Mouse (Mus musculus) stomach, embryonic 14.5 days (tissue): ENCODE results near the gene Ntsr2. TPM values are rescaled to one million over a fixed set of nuclear protein-coding genes. Genes with fewer than 3 reads are reported as not detected.

Experiments
- ATAC-seq: fragments of 200-750 bp; cut with Nextera tagmentation; 2 replicates; pipeline ENCODE4 v1.8.0; 2017; ENCODE audit warnings: low read depth, moderate TSS enrichment; ENCODE audit not compliant: insufficient number of reproducible peaks, insufficient read depth, low FRiP score
- H3K27ac ChIP-seq: fragments of 300-500 bp; sonication (generic); 2 replicates; pipeline ENCODE4 v1.5.1; 2014; ENCODE audit warnings: mild to moderate bottlenecking, low read length, moderate library complexity, mixed read lengths
- H3K27me3 ChIP-seq: fragments of 300-500 bp; sonication (generic); 2 replicates; pipeline ENCODE4 v1.6.1; 2014; ENCODE audit warnings: low read length, control low read depth, mixed read lengths; ENCODE audit not compliant: control insufficient read depth, insufficient read depth
- H3K36me3 ChIP-seq: fragments of 300-500 bp; sonication (generic); 2 replicates; pipeline ENCODE4 v1.6.1; 2014; ENCODE audit warnings: mild to moderate bottlenecking, control low read depth, low read length, moderate library complexity, mixed read lengths; ENCODE audit not compliant: control insufficient read depth, insufficient read depth
- H3K4me1 ChIP-seq: fragments of 300-500 bp; sonication (generic); 2 replicates; pipeline ENCODE4 v1.6.1; 2014; ENCODE audit warnings: low read length, control low read depth, mixed read lengths; ENCODE audit not compliant: control insufficient read depth, insufficient read depth
- H3K4me2 ChIP-seq: fragments of 300-500 bp; sonication (generic); replicated peaks from 2 replicates; pipeline ENCODE4 v1.6.1; 2014; ENCODE audit warnings: low read depth, low read length, control low read depth
- H3K4me3 ChIP-seq: fragments of 300-500 bp; sonication (generic); 2 replicates; pipeline ENCODE4 v1.5.1; 2014; ENCODE audit warnings: low read depth, low read length, control low read depth
- H3K9ac ChIP-seq: fragments of 300-500 bp; sonication (generic); replicated peaks from 2 replicates; pipeline ENCODE4 v1.6.1; 2014; ENCODE audit warnings: low read depth, mild to moderate bottlenecking, control low read depth, low read length, moderate library complexity, mixed read lengths
- H3K9me3 ChIP-seq: fragments of 300-500 bp; sonication (generic); 2 replicates; pipeline ENCODE4 v1.6.1; 2016; ENCODE audit warnings: low read depth, low read length, control low read depth; ENCODE audit not compliant: control insufficient read depth
- WGBS: fragments of 180-500 bp; shearing (Covaris S2); extraction: QIAGEN DNeasy Blood & Tissue Kit; methylation state at CpG from one replicate; pipeline ENCODE4 v1.1.7; 2014; 5-methylcytosine and 5-hydroxymethylcytosine counted together
- polyA plus RNA-seq: library from polyadenylated mRNA; unstranded; fragments of >200 nt; fragmentation: Nextera tagmentation; extraction: Ambion mirVana; gene quantifications from 2 replicates; pipeline ENCODE4 v1.2.1, GENCODE M21; 2014

Ntsr2 gene
- polyA plus RNA-seq, 1 experiment from 2014 or later = not detected

- no peak overlapping the region for H3K27ac ChIP-seq
- no peak overlapping the region for H3K4me3 ChIP-seq
- no peaks in the 10 kb centered on the region for H3K9me3 ChIP-seq
- WGBS = 68% methylated on average over 5 of the region's 5 CpGs
- H3K36me3 ChIP-seq = no peaks in the 10 kb centered on the region
- ATAC-seq = no peak
- no peak overlapping the region for H3K4me2 ChIP-seq
- no peak overlapping the region for H3K9ac ChIP-seq
- H3K4me1 ChIP-seq = no peaks in the 10 kb centered on the region
- H3K27me3 ChIP-seq = no peaks in the 10 kb centered on the region
Observed at GRCm38 (mm10) chr12:16642000-16642399, 11.2 kb upstream of the Ntsr2 start.

GRCm38 (mm10) chr12:16643508-16644345 lies 9.5 kb upstream of the Ntsr2 start:
- no peak overlapping the region for H3K4me3 ChIP-seq
- no peak for ATAC-seq
- no peak overlapping the region for H3K4me2 ChIP-seq
- no peak overlapping the region for H3K9ac ChIP-seq
- H3K9me3 ChIP-seq = no peaks in the 10 kb centered on the region
- H3K4me1 ChIP-seq = no peaks in the 10 kb centered on the region
- no peak overlapping the region for H3K27ac ChIP-seq
- H3K27me3 ChIP-seq = no peaks in the 10 kb centered on the region
- WGBS = 53% methylated on average over 12 of the region's 12 CpGs
- no peaks in the 10 kb centered on the region for H3K36me3 ChIP-seq

- Histone ChIP-seq H3K27me3 (no peaks in the 10 kb centered on the region), H3K9ac (no peak overlapping the region), H3K36me3 (no peaks in the 10 kb centered on the region), H3K4me3 (no peak overlapping the region), H3K4me1 (no peaks in the 10 kb centered on the region), H3K9me3 (no peaks in the 10 kb centered on the region), H3K4me2 (no peak overlapping the region), H3K27ac (no peak overlapping the region)
- WGBS = 63% methylated on average over 8 of the region's 8 CpGs
- ATAC-seq = no peak
Observed at GRCm38 (mm10) chr12:16644698-16645097, 8.5 kb upstream of the Ntsr2 start.

GRCm38 (mm10) chr12:16646780-16647409 lies 6.3 kb upstream of the Ntsr2 start:
- ATAC-seq = no peak
- no peaks in the 10 kb centered on the region for H3K36me3 ChIP-seq
- no peak overlapping the region for H3K4me2 ChIP-seq
- H3K9me3 ChIP-seq = no peaks in the 10 kb centered on the region
- no peak overlapping the region for H3K9ac ChIP-seq
- 51% methylated on average over 9 of the region's 9 CpGs for WGBS
- no peaks in the 10 kb centered on the region for H3K27me3 ChIP-seq
- H3K27ac ChIP-seq = no peak overlapping the region
- no peaks in the 10 kb centered on the region for H3K4me1 ChIP-seq
- no peak overlapping the region for H3K4me3 ChIP-seq

GRCm38 (mm10) chr12:16648273-16648672 lies 4.9 kb upstream of the Ntsr2 start:
- no peak for ATAC-seq
- Histone ChIP-seq H3K4me2 (no peak overlapping the region), H3K4me1 (no peaks in the 10 kb centered on the region), H3K9ac (no peak overlapping the region), H3K36me3 (no peaks in the 10 kb centered on the region), H3K4me3 (no peak overlapping the region), H3K27ac (no peak overlapping the region), H3K9me3 (no peaks in the 10 kb centered on the region), H3K27me3 (peaks cover under 1% of the 10 kb centered on the region; the same call in 1 of the 2 replicates)
- whole genome bisulfite sequencing = 83% methylated on average over 6 of the region's 6 CpGs

- Histone ChIP-seq H3K36me3 (no peaks in the 10 kb centered on the region), H3K4me1 (no peaks in the 10 kb centered on the region; the same call in 1 of the 2 replicates), H3K4me3 (no peak overlapping the region), H3K27ac (no peak overlapping the region), H3K27me3 (peaks cover 13% of the 10 kb centered on the region), H3K9me3 (no peaks in the 10 kb centered on the region), H3K9ac (no peak overlapping the region), H3K4me2 (no peak overlapping the region)
- 79% methylated on average over 6 of the region's 6 CpGs for WGBS
- no peak for ATAC-seq
Observed at GRCm38 (mm10) chr12:16649819-16650218, 3.4 kb upstream of the Ntsr2 start.

GRCm38 (mm10) chr12:16655604-16656003 lies 2.4 kb downstream of the Ntsr2 start:
- WGBS = 66% methylated on average over 4 of the region's 4 CpGs
- Histone ChIP-seq H3K9me3 (no peaks in the 10 kb centered on the region), H3K4me1 (no peaks in the 10 kb centered on the region; the same call in 1 of the 2 replicates), H3K27me3 (peaks cover 16% of the 10 kb centered on the region), H3K27ac (no peak overlapping the region), H3K4me3 (no peak overlapping the region), H3K4me2 (no peak overlapping the region), H3K36me3 (no peaks in the 10 kb centered on the region), H3K9ac (no peak overlapping the region)
- no peak for ATAC-seq

GRCm38 (mm10) chr12:16656906-16657875 lies 4.0 kb downstream of the Ntsr2 start:
- no peak overlapping the region for H3K9ac ChIP-seq
- no peaks in the 10 kb centered on the region for H3K9me3 ChIP-seq
- H3K4me2 ChIP-seq = no peak overlapping the region
- 78% methylated on average over 5 of the region's 5 CpGs for WGBS
- no peaks in the 10 kb centered on the region; the same call in 1 of the 2 replicates for H3K4me1 ChIP-seq
- no peak for ATAC-seq
- H3K27me3 ChIP-seq = peaks cover 16% of the 10 kb centered on the region
- H3K36me3 ChIP-seq = no peaks in the 10 kb centered on the region
- H3K4me3 ChIP-seq = no peak overlapping the region
- no peak overlapping the region for H3K27ac ChIP-seq
